Mouse (Mus musculus) CH12.LX (cell line): ENCODE data around the gene 1700019N19Rik. TPM values are rescaled to one million over a fixed set of nuclear protein-coding genes. Genes with fewer than 3 reads are reported as not detected.

Experiments
- DNase-seq: peaks from one replicate; pipeline ENCODE4 v3.0.0-alpha.2; 2013; ENCODE audit errors: extremely low read depth
- H3K27ac ChIP-seq: 2 replicates; pipeline ENCODE4 v1.5.1; 2012; ENCODE audit warnings: low read depth, mild to moderate bottlenecking, control low read depth, moderate library complexity; ENCODE audit not compliant: insufficient read depth
- H3K27me3 ChIP-seq: replicated peaks from 2 replicates; pipeline ENCODE3; 2012; ENCODE audit warnings: inconsistent platforms
- H3K36me3 ChIP-seq, 2 experiments: replicated peaks in 1 of 2; 2 replicates each; pipeline versions ENCODE3 to v1.6.1; 2012; ENCODE audit warnings: inconsistent platforms in 1 of 2, low read length in 1 of 2, mild to moderate bottlenecking in 1 of 2, mixed read lengths in 1 of 2, moderate library complexity in 1 of 2; ENCODE audit not compliant: control insufficient read depth in 1 of 2, insufficient read depth in 1 of 2
- H3K4me1 ChIP-seq, 2 experiments: 2 replicates each; pipeline ENCODE4 v1.6.1; 2012; ENCODE audit warnings: inconsistent platforms in 1 of 2, moderate library complexity in 1 of 2; ENCODE audit not compliant: insufficient read depth in 2 of 2, control insufficient read depth in 1 of 2
- H3K4me2 ChIP-seq: 2 replicates; pipeline ENCODE4 v1.6.1; 2012; ENCODE audit warnings: low read depth, mild to moderate bottlenecking, control low read depth; ENCODE audit not compliant: poor library complexity, insufficient read depth, severe bottlenecking
- H3K4me3 ChIP-seq, 3 experiments: fragments of 150-350 bp in 1 of 3; sonication (generic) in 1 of 3; replicated peaks in 1 of 3; 2 replicates each; pipeline versions ENCODE3 to v1.5.1; 2011 to 2012; ENCODE audit warnings: low read depth in 2 of 3, low read length in 2 of 3, mild to moderate bottlenecking in 2 of 3, moderate library complexity in 2 of 3, control low read depth in 1 of 3, improper control_type of control experiment in 1 of 3, inconsistent platforms in 1 of 3, mixed read lengths in 1 of 3; ENCODE audit not compliant: poor library complexity in 1 of 3
- H3K79me2 ChIP-seq: replicated peaks from 2 replicates; pipeline ENCODE4 v1.6.1; 2012; ENCODE audit warnings: mild to moderate bottlenecking, moderate library complexity; ENCODE audit not compliant: control insufficient read depth, poor library complexity, insufficient read depth, severe bottlenecking; ENCODE audit errors: extremely low read depth
- H3K9ac ChIP-seq: 2 replicates; pipeline ENCODE4 v1.6.1; 2012; ENCODE audit warnings: low read depth, mild to moderate bottlenecking, control low read depth, moderate library complexity; ENCODE audit not compliant: insufficient read depth
- H3K9me3 ChIP-seq: replicated peaks from 2 replicates; pipeline ENCODE3; 2012; ENCODE audit warnings: low read length, inconsistent platforms, mixed read lengths
- CHD1 ChIP-seq: IDR thresholded peaks from 2 replicates; pipeline ENCODE4 v1.6.1; 2012; ENCODE audit warnings: low read depth, low read length, improper control_type of control experiment, inconsistent platforms
- CHD2 ChIP-seq: IDR thresholded peaks from 2 replicates; pipeline ENCODE4 v1.6.1; 2011; ENCODE audit warnings: low read length, improper control_type of control experiment
- CTCF ChIP-seq, 2 experiments: IDR thresholded peaks in 1 of 2; conservative IDR thresholded peaks in 1 of 2; 2 replicates each; pipeline ENCODE4 v1.5.1; 2011 to 2012; ENCODE audit warnings: low read depth in 2 of 2, low read length in 2 of 2, improper control_type of control experiment in 1 of 2, inconsistent platforms in 1 of 2, mild to moderate bottlenecking in 1 of 2, moderate library complexity in 1 of 2
- EP300 ChIP-seq: IDR thresholded peaks from 2 replicates; pipeline ENCODE4 v1.6.1; 2011; ENCODE audit warnings: low read length, improper control_type of control experiment
- KAT2A ChIP-seq: IDR thresholded peaks from 2 replicates; pipeline ENCODE4 v1.6.1; 2012; ENCODE audit warnings: low read length, improper control_type of control experiment, inconsistent platforms; ENCODE audit not compliant: insufficient replicate concordance
- MAFK ChIP-seq: IDR thresholded peaks from 2 replicates; pipeline ENCODE4 v1.6.1; 2011; ENCODE audit warnings: low read length, improper control_type of control experiment; ENCODE audit not compliant: insufficient replicate concordance
- MAX ChIP-seq: IDR thresholded peaks from 2 replicates; pipeline ENCODE4 v1.6.1; 2011; ENCODE audit warnings: low read length, improper control_type of control experiment
- MAZ ChIP-seq: IDR thresholded peaks from 2 replicates; pipeline ENCODE4 v1.6.1; 2012; ENCODE audit warnings: low read depth, mild to moderate bottlenecking, inconsistent platforms, low read length, improper control_type of control experiment, moderate library complexity
- MXI1 ChIP-seq: IDR thresholded peaks from 2 replicates; pipeline ENCODE4 v1.6.1; 2011; ENCODE audit warnings: mild to moderate bottlenecking, low read depth, low read length, improper control_type of control experiment
- MYC ChIP-seq: IDR thresholded peaks from 2 replicates; pipeline ENCODE4 v1.6.1; 2011; ENCODE audit warnings: low read depth, mild to moderate bottlenecking, improper control_type of control experiment, low read length
- PAX5 ChIP-seq: IDR thresholded peaks from 2 replicates; pipeline ENCODE4 v1.6.1; 2012; ENCODE audit warnings: low read length, inconsistent platforms, mixed read lengths
- POLR2A ChIP-seq: IDR thresholded peaks from 2 replicates; pipeline ENCODE4 v1.6.1; 2011; ENCODE audit warnings: low read depth, mild to moderate bottlenecking, improper control_type of control experiment, low read length
- RAD21 ChIP-seq: IDR thresholded peaks from 2 replicates; pipeline ENCODE4 v1.6.1; 2011; ENCODE audit warnings: low read depth, mild to moderate bottlenecking, low read length, improper control_type of control experiment, moderate library complexity
- SMC3 ChIP-seq: IDR thresholded peaks from 2 replicates; pipeline ENCODE4 v1.6.1; 2011; ENCODE audit warnings: low read depth, low read length, improper control_type of control experiment
- UBTF ChIP-seq: IDR thresholded peaks from 2 replicates; pipeline ENCODE4 v1.6.1; 2012; ENCODE audit warnings: low read depth, mild to moderate bottlenecking, inconsistent platforms, low read length, improper control_type of control experiment, moderate library complexity
- USF2 ChIP-seq: conservative IDR thresholded peaks from 2 replicates; pipeline ENCODE4 v1.6.1; 2011; ENCODE audit warnings: low read depth, low read length, improper control_type of control experiment
- ZC3H11A ChIP-seq: IDR thresholded peaks from 2 replicates; pipeline ENCODE4 v1.6.1; 2012; ENCODE audit warnings: low read depth, mild to moderate bottlenecking, inconsistent platforms, low read length, improper control_type of control experiment
- ZMIZ1 ChIP-seq: IDR thresholded peaks from 2 replicates; pipeline ENCODE4 v1.6.1; 2012; ENCODE audit warnings: low read depth, mild to moderate bottlenecking, inconsistent platforms, low read length, improper control_type of control experiment
- dilution Hi-C: fragments of 300-500 bp; cut with MboI; formaldehyde crosslinking; loops from 2 replicates; pipeline ENCODE4 v1.14.3; 2020; ENCODE audit warnings: low sequenced_read_pairs; ENCODE audit not compliant: extremely low pct_unique_long_range_greater_than_20kb, extremely low pct_ligation_motif_present
- in situ Hi-C: fragments of 300-500 bp; cut with MboI; formaldehyde crosslinking; loops from 3 replicates; pipeline ENCODE4 v1.14.3; 2019; ENCODE audit warnings: low sequenced_read_pairs, low pct_ligation_motif_present, low pct_unique_long_range_greater_than_20kb, mixed read lengths
- polyA plus RNA-seq: library from polyadenylated mRNA; unstranded; fragments of >175 nt; gene quantifications from 2 replicates; pipeline ENCODE4 v1.2.1, GENCODE M21; 2012; ENCODE audit warnings: low read depth; ENCODE audit not compliant: insufficient read length
- total RNA-seq, 2 experiments: library from RNA; depleted of rRNA; stranded (reverse); fragments of 300-350 nt in 1 of 2; fragments of >200 nt in 1 of 2; gene quantifications; 2 replicates each; pipeline ENCODE4 v1.2.3; 2012 to 2014

The 1700019N19Rik gene
- total and polyA plus RNA-seq, 3 experiments = 0.83 to 1.1 (median 0.89) TPM

- no peaks in the 10 kb centered on the region for H3K9me3 ChIP-seq
- in situ Hi-C loops = no loop called here
- dilution Hi-C loops = no loop called here
- H3K9ac ChIP-seq = no peak overlapping the region
- no peak for TF ChIP-seq MAZ
- TF ChIP-seq, all 38 proteins: peak for 0
- Histone ChIP-seq H3K27me3 (no peaks in the 10 kb centered on the region), H3K4me2 (no peak overlapping the region), H3K36me3 (no peaks in the 10 kb centered on the region), H3K79me2 (no peaks in the 10 kb centered on the region), H3K27ac (no peak overlapping the region), H3K4me3 (no peak overlapping the region), H3K4me1 (peaks cover 30 to 64% of the 10 kb centered on the region in 2 experiments)
- DNase-seq = no peak
Observed at GRCm38 (mm10) chr19:58831280-58831922, 37.1 kb upstream of the 1700019N19Rik start.

GRCm38 (mm10) chr19:58830182-58830581, 35.9 kb upstream of the 1700019N19Rik start:
- H3K4me1 ChIP-seq = peaks cover 20 to 64% of the 10 kb centered on the region in 2 experiments
- H3K9ac ChIP-seq = no peak overlapping the region
- no peak overlapping the region for H3K4me3 ChIP-seq
- no peaks in the 10 kb centered on the region for H3K79me2 ChIP-seq
- no peak overlapping the region for H3K4me2 ChIP-seq
- H3K27me3 ChIP-seq = no peaks in the 10 kb centered on the region
- in situ Hi-C loops = no loop called here
- no peaks in the 10 kb centered on the region for H3K9me3 ChIP-seq
- TF ChIP-seq CHD2 = no peak
- TF ChIP-seq CTCF (conservative IDR thresholded peaks at IDR 0.05 in 1 of 2, IDR thresholded peaks at IDR 0.05 in 1 of 2; ENCODE audit: low read depth in 2 of 2, low read length in 2 of 2) = no peak
- TF ChIP-seq POLR2A = no peak
- no peak for TF ChIP-seq KAT2A
- TF ChIP-seq MYC = no peak
- TF ChIP-seq RAD21 = no peak
- no peak for TF ChIP-seq MAX
- TF ChIP-seq UBTF = no peak
- no peak for TF ChIP-seq SMC3
- TF ChIP-seq ZC3H11A = no peak
- no peak for TF ChIP-seq MAFK
- no peak for TF ChIP-seq MXI1
- no peak for TF ChIP-seq CHD1
- TF ChIP-seq USF2 = no peak
- TF ChIP-seq PAX5 = no peak
- no peak for TF ChIP-seq EP300
- TF ChIP-seq ZMIZ1 = no peak
- dilution Hi-C loops = no loop called here
- no peak for DNase-seq
- no peak overlapping the region for H3K27ac ChIP-seq
- no peaks in the 10 kb centered on the region for H3K36me3 ChIP-seq
